Mouse (Mus musculus) embryonic fibroblast, embryonic 13.5 days (primary cell): ENCODE measurements at regions not wholly inside any gene's neighbourhood (a gene's known extent, or its start where the extent isn't known, plus 50 kb on each side); places are given as distances from the start of the nearest gene placed in this dataset.

Source experiments
- CTCF ChIP-seq: IDR thresholded peaks from 2 replicates; pipeline ENCODE4 v1.5.1; 2011; ENCODE audit warnings: mild to moderate bottlenecking, control low read depth, low read length, moderate library complexity, borderline replicate concordance; ENCODE audit not compliant: insufficient read depth
- POLR2A ChIP-seq: IDR thresholded peaks from 2 replicates; pipeline ENCODE4 v1.6.1; 2011; ENCODE audit warnings: low read depth, mild to moderate bottlenecking, control low read depth, low read length, moderate library complexity

GRCm38 (mm10) chr2:162764059-162764458 is 103.1 kb upstream of the Ptprt start:
- TF ChIP-seq CTCF (no peak), POLR2A (no peak)
